Mouse (Mus musculus) heart, embryonic 13.5 days (tissue): Measurements from ENCODE around the gene Ccr6. TPM values are rescaled to one million over a fixed set of nuclear protein-coding genes. Genes with fewer than 3 reads are reported as not detected.
"Not testable (repeated sequence)": the region's sequence is repeated elsewhere in the genome, so short reads cannot be mapped to it uniquely, and the experiment has no call there.

Source experiments
- ATAC-seq: fragments of 200-750 bp; cut with Nextera tagmentation; 2 replicates; pipeline ENCODE4 v1.8.0; 2017; ENCODE audit warnings: moderate TSS enrichment; ENCODE audit not compliant: insufficient number of reproducible peaks, low FRiP score, low TSS enrichment; ENCODE audit errors: extremely low read depth
- H3K27ac ChIP-seq: fragments of 300-500 bp; sonication (generic); replicated peaks from 2 replicates; pipeline ENCODE4 v1.5.1; 2015; ENCODE audit warnings: moderate library complexity, mild to moderate bottlenecking, inconsistent platforms
- H3K27me3 ChIP-seq: fragments of 300-500 bp; sonication (generic); replicated peaks from 2 replicates; pipeline ENCODE4 v1.6.1; 2015; ENCODE audit warnings: mild to moderate bottlenecking, inconsistent platforms
- H3K36me3 ChIP-seq: fragments of 300-500 bp; sonication (generic); 2 replicates; pipeline ENCODE4 v1.6.1; 2015; ENCODE audit warnings: mild to moderate bottlenecking, inconsistent platforms
- H3K4me1 ChIP-seq: fragments of 300-500 bp; sonication (generic); 2 replicates; pipeline ENCODE4 v1.6.1; 2015; ENCODE audit warnings: inconsistent platforms
- H3K4me2 ChIP-seq: fragments of 300-500 bp; sonication (generic); 2 replicates; pipeline ENCODE4 v1.6.1; 2015; ENCODE audit warnings: inconsistent platforms, mild to moderate bottlenecking, moderate library complexity
- H3K4me3 ChIP-seq: fragments of 300-500 bp; sonication (generic); 2 replicates; pipeline ENCODE4 v1.5.1; 2015; ENCODE audit warnings: moderate library complexity, mild to moderate bottlenecking, inconsistent platforms
- H3K9ac ChIP-seq: fragments of 300-500 bp; sonication (generic); 2 replicates; pipeline ENCODE4 v1.6.1; 2015; ENCODE audit warnings: inconsistent platforms, mild to moderate bottlenecking, moderate library complexity
- H3K9me3 ChIP-seq: fragments of 300-500 bp; sonication (generic); 2 replicates; pipeline ENCODE4 v1.6.1; 2016; ENCODE audit warnings: inconsistent platforms
- WGBS: fragments of 180-500 bp; shearing (Covaris S2); methylation state at CpG from one replicate; pipeline ENCODE4 v1.1.7; 2015; ENCODE audit warnings: mixed read lengths; 5-methylcytosine and 5-hydroxymethylcytosine counted together
- polyA plus RNA-seq: library from polyadenylated mRNA; unstranded; fragments of >200 nt; fragmentation: Nextera tagmentation; extraction: Ambion mirVana; gene quantifications from 2 replicates; pipeline ENCODE4 v1.2.1, GENCODE M21; 2015

Ccr6 gene
- not detected in 2 replicates for polyA plus RNA-seq

DNA sequence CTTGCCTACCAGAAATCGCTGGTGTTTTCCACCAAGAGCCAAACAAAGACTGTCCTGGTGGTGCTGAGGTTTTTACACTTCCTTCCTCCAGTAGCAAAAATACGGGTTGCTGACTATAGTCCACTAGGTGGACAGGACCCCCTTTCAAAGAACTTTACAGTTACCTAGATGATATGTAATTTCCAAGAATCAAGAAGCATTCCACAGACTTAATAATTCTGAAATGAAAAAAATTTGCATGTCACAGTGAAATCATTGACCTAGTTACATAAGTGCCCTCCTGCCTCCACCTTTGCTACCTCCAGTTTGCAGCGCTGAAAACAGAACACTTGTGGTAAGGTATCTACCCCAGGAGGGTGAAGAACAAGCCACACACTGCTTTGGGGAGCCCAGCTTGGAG is at the start of gene Ccr6:
TSS of gene Ccr6 (plus strand) at position 301 of the 400 bp plus-strand sequence.
- no peak within 1 kb of the TSS for H3K27ac ChIP-seq
- no peaks in the 10 kb centered on the region for H3K9me3 ChIP-seq
- ATAC-seq: no peak
- peaks cover 8% of the 10 kb centered on the region; the same call in 1 of the 2 replicates for H3K4me1 ChIP-seq
- H3K9ac ChIP-seq: no peak within 1 kb of the TSS
- WGBS: 65% methylated on average over 3 of the region's 3 CpGs
- H3K4me3 ChIP-seq: no peak within 1 kb of the TSS
- peaks cover 19% of the 10 kb centered on the region; the same call in 1 of the 2 replicates for H3K27me3 ChIP-seq
- H3K36me3 ChIP-seq: no peaks in the 10 kb centered on the region
- no peak within 1 kb of the TSS for H3K4me2 ChIP-seq

DNA sequence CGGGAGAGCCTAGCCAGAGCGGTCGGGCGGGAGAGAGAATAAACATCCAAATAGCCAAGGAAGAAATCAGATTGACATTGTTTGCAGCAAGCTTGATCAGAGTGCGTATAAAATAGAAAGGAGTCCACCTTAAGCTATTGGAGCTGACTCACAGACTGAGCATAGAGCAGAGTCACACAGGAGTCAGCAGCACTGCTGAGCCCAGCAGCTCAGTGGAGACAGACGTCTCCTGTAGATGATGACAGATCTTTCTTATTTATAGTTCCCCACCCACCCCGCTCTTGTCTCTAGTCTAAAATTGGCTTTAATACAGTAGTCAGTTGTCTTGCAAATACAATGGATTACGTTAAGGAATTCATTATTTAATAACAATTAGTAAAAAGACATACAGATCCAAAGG is 42.2 kb upstream of the Ccr6 start:
- Histone ChIP-seq H3K4me1 (peaks cover 12% of the 10 kb centered on the region), H3K4me2 (no peak overlapping the region), H3K27ac (peak overlapping the region; percentile 73), H3K9ac (peak overlapping the region; percentile 50), H3K36me3 (peaks cover 74% of the 10 kb centered on the region), H3K4me3 (no peak overlapping the region), H3K27me3 (no peaks in the 10 kb centered on the region), H3K9me3 (no peaks in the 10 kb centered on the region)
- WGBS: 67% methylated on average over 8 of the region's 8 CpGs
- no peak for ATAC-seq

DNA sequence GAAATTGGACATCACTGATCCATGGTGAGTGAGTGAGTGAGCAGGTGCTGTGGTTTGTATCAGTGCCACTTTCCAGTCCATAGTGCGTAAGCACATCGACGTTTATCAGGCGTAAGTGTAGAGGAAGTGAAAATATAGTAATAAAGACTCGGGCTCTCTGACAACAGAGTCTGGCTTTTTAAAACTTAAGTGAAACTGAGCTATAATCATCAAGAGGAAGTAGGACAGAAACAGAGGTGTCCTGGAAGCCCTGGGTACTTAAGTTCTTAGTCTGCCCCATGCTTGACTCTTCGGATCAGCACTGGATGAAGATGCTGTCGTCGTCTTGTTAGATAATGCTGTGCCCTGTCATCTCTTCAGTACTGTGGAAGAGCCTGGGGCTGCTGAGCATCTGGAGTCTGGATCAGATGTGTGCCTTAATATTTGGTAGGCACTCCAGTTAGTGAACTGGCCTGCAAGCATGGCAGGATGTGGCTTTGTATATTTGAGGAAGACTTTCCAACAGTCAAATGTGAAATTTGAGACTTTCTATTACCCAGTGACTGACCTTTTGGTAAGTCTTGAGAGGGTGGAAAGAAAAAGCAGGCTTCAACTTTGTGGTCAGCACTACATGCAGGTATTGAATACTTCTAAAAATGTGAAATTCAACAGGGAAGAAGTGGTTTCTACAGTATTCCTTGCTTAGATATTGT is 40.0 kb upstream of the Ccr6 start:
- 76% methylated on average over 8 of the region's 8 CpGs for WGBS
- Histone ChIP-seq H3K4me2 (no peak overlapping the region), H3K36me3 (peaks cover 53% of the 10 kb centered on the region), H3K9ac (no peak overlapping the region), H3K4me1 (peaks cover 6% of the 10 kb centered on the region), H3K27ac (no peak overlapping the region), H3K9me3 (no peaks in the 10 kb centered on the region), H3K27me3 (no peaks in the 10 kb centered on the region), H3K4me3 (no peak overlapping the region)
- ATAC-seq: no peak

DNA sequence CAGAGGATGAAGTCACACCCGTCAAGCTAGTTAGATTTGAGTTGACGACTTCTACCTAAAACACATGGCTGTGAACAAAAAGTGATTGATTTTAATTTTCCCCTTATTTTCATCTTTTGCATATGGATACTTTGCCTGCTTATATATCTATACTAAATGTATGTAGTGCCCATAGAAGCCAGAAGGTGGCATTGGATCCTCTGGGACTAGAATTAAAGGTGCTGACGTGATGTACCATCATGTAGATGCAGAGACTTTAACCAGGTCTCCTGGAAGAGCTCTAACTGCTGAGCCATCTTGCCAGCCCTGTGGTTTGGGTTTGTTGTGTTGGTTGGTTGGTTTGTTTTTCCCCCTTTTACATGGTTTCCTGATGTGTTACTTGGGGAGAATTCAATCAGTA is 38.2 kb upstream of the Ccr6 start:
- no peak for ATAC-seq
- Histone ChIP-seq H3K9me3 (no peaks in the 10 kb centered on the region), H3K27me3 (no peaks in the 10 kb centered on the region), H3K36me3 (peaks cover 39% of the 10 kb centered on the region), H3K27ac (no peak overlapping the region), H3K4me1 (peaks cover 6% of the 10 kb centered on the region), H3K4me3 (no peak overlapping the region), H3K4me2 (no peak overlapping the region), H3K9ac (no peak overlapping the region)
- WGBS: 63% methylated on average over 3 of the region's 3 CpGs

DNA sequence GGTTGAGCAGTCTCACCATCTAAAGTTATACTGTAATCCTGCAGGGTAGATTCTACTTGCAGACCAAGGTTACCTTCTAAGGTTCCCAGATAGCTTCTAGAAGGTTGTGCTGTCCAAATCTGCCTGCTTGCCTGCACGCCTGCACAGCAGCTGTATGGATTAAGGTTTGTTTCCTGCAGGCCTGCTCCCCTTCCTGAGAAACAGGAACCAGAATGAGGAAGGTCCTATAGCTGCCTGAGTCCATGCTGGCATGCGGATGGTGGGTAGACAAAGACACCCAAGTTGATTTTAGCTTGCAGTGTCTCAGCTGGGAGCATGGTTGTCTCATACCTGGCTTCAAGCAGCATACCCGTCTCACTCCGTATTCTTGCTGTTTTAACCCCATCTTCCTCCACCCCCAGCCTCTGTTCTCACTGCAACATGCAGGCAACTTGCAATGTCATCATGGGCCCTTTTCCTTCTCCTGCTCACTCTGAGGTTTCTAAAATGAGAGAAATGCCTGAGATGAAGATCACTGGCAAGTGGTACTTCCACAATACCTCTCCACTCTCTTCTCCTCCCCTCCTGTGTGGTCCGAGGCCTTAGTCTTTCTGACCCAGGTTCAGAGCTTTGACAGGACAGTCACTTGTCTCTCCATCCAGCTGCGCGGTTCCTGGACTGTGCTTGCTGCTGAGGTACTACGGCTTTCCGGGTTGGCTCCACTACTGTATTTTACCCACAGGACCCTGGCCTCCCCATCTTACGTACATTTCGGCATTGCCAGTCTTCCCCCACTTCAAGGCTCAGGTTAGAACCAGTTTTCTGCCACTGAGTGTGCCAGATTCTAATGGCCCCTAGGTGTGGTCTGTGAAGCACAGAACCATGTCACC is 36.5 kb upstream of the Ccr6 start:
- H3K36me3 ChIP-seq: peaks cover 26% of the 10 kb centered on the region
- H3K4me3 ChIP-seq: no peak overlapping the region
- no peak overlapping the region for H3K27ac ChIP-seq
- H3K9me3 ChIP-seq: no peaks in the 10 kb centered on the region
- no peaks in the 10 kb centered on the region for H3K27me3 ChIP-seq
- H3K9ac ChIP-seq: no peak overlapping the region
- H3K4me2 ChIP-seq: no peak overlapping the region
- H3K4me1 ChIP-seq: no peaks in the 10 kb centered on the region
- WGBS: 82% methylated on average over 11 of the region's 11 CpGs
- no peak for ATAC-seq

DNA sequence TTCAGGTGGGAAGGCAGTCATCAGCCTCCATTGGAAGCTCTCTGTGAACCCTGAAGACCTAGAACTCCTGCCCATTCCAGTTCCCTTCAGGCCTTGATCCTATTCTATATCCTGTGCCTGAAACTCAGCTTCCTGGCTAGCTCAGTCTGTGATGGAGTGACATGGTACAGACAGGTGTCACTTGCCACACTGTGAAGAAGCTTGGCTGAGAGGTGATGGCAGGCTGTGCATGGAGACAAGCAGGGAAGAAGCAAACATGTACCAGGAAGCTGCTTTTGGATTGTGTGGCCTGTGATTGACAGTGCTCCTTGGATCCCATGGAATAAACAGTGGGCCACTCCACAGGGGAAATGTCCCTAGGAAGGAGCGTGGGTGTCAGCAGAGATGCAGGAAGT is 35.9 kb upstream of the Ccr6 start:
- no peak overlapping the region for H3K27ac ChIP-seq
- no peaks in the 10 kb centered on the region for H3K4me1 ChIP-seq
- 80% methylated on average over 1 of the region's 1 CpGs for WGBS
- no peaks in the 10 kb centered on the region for H3K27me3 ChIP-seq
- ATAC-seq: no peak
- H3K4me3 ChIP-seq: no peak overlapping the region
- no peaks in the 10 kb centered on the region for H3K9me3 ChIP-seq
- H3K9ac ChIP-seq: no peak overlapping the region
- no peak overlapping the region for H3K4me2 ChIP-seq
- H3K36me3 ChIP-seq: peaks cover 19% of the 10 kb centered on the region

DNA sequence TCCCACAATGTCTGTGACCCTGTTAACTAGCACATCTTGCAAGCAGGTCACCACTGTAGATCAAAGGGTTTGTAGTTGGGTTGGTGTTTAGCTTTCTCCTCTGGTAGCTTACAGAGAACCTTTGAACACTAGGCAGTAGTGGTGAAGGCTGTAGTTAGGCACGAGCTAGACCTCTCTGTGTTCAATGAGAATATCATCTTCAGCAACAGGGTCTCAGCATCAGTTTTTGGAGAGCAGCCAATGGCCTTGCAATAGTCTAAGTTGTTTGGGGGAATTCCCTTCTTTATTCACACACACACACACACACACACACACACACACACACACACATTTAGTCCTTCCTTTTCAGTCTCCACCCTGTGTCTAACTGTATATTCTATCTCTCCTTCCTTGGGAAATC is 32.4 kb upstream of the Ccr6 start:
- no peak for ATAC-seq

DNA sequence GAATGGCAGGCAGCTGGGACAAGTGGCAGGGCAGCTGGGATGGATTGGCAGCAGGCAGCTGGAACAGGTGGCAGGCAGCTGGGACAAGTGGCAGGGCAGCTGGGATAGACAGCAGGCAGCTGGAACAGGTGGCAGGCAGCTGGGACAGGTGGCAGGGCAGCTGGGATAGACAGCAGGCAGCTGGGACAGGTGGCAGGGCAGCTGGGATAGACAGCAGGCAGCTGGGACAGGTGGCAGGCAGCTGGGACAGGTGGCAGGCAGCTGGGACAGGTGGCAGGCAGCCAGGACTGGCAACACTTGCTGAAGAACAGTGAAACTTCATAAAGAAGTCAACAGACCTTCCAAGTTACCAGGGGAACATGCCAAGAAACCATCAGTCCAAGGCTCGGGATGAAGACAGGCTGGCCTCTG is 30.6 kb upstream of the Ccr6 start:
- H3K9me3 ChIP-seq, H3K4me2 ChIP-seq, H3K4me1 ChIP-seq, H3K27me3 ChIP-seq, H3K4me3 ChIP-seq, H3K27ac ChIP-seq, H3K9ac ChIP-seq, H3K36me3 ChIP-seq, ATAC-seq: not testable (repeated sequence)
- 63% methylated on average over 1 of the region's 1 CpGs for WGBS

More for the DNA sequence above, 32.4 kb upstream of the Ccr6 start:
- Histone ChIP-seq H3K4me1 (no peaks in the 10 kb centered on the region), H3K9ac (no peak overlapping the region), H3K27me3 (no peaks in the 10 kb centered on the region), H3K36me3 (no peaks in the 10 kb centered on the region), H3K4me2 (no peak overlapping the region), H3K27ac (no peak overlapping the region), H3K9me3 (no peaks in the 10 kb centered on the region), H3K4me3 (no peak overlapping the region)
- WGBS: 59% methylated on average over 1 of the region's 1 CpGs

DNA sequence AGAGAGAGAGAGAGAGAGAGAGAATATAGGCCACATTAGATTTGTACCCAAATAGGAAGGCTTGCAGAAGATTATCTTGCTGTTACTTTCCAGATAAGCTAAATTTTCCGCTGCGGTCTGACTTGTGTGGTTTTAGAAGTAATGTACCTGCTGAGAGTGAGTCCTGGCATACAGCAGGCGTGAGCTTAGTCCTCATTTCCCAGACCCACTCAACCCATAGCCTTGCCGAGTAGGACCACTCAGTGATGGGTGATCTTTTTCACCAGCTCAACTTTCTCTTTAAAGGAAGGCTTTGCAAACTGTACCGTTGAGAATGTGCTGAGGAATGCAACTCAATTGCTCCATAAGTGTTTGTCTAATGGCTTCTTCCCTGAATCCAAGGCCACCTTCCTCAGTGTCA is 29.2 kb upstream of the Ccr6 start:
- H3K27ac ChIP-seq: no peak overlapping the region
- H3K4me3 ChIP-seq: no peak overlapping the region
- no peak overlapping the region for H3K4me2 ChIP-seq
- H3K27me3 ChIP-seq: peaks cover 4% of the 10 kb centered on the region
- H3K36me3 ChIP-seq: no peaks in the 10 kb centered on the region
- no peak for ATAC-seq
- H3K9ac ChIP-seq: no peak overlapping the region
- H3K4me1 ChIP-seq: no peaks in the 10 kb centered on the region
- H3K9me3 ChIP-seq: no peaks in the 10 kb centered on the region
- 64% methylated on average over 5 of the region's 5 CpGs for WGBS

DNA sequence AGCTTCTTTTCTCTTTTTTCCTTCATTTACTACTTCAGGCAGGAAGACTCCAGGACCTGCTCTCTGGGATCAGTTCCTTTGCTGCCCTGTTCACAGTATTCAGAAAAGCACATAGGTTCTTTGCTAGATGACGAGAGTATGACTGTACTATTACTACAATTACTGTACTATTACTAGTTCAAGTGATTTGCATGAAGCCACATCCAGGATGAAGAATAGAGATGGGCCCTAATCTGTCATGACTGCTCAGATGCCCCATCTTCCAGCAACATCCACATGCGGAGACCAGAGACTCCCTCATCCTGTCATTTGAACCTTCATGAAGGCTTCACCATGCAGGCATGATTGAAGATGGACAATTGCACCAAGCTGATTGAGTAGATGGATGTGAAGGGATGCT is 26.1 kb upstream of the Ccr6 start:
- no peaks in the 10 kb centered on the region for H3K36me3 ChIP-seq
- H3K4me1 ChIP-seq: no peaks in the 10 kb centered on the region
- H3K27ac ChIP-seq: no peak overlapping the region
- H3K9me3 ChIP-seq: no peaks in the 10 kb centered on the region
- no peak overlapping the region for H3K4me2 ChIP-seq
- no peak overlapping the region for H3K9ac ChIP-seq
- H3K4me3 ChIP-seq: no peak overlapping the region
- no peak for ATAC-seq
- peaks cover 13% of the 10 kb centered on the region for H3K27me3 ChIP-seq
- WGBS: 84% methylated on average over 2 of the region's 2 CpGs

DNA sequence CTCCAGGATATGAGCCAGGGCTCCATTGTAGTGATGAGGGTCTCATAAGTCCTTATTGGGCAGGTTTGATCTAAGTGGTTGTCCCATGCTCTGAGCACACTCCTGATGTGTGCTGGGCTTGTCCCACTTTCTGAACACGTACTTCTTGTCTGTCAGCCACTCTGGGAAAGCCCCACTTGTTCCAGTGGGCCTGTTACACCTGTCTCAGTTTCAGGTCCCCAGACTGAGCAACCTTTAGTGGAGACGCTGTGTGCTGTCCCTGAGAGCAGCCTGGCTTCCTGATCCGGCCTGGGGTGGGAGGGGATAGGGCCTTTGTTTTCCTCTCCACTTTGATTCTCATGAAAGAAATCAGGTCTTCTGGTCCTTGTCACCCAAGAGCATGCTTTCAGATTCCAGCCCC is 25.7 kb upstream of the Ccr6 start:
- no peak for ATAC-seq
- 53% methylated on average over 3 of the region's 3 CpGs for WGBS
- Histone ChIP-seq H3K9ac (no peak overlapping the region), H3K36me3 (no peaks in the 10 kb centered on the region), H3K4me3 (no peak overlapping the region), H3K27ac (no peak overlapping the region), H3K4me1 (no peaks in the 10 kb centered on the region), H3K4me2 (no peak overlapping the region), H3K27me3 (peaks cover 13% of the 10 kb centered on the region), H3K9me3 (no peaks in the 10 kb centered on the region)
